Mouse (Mus musculus): Measurements from ENCODE around the gene Zmym6. TPM values are rescaled to one million over a fixed set of nuclear protein-coding genes. Genes with fewer than 3 reads are reported as not detected.
"Not testable (repeated sequence)": the region's sequence is repeated elsewhere in the genome, so short reads cannot be mapped to it uniquely, and the experiment has no call there.

The Zmym6 gene
- polyA plus RNA-seq, 1 experiment from 2014 or later = 27.7 TPM

GRCm38 (mm10) chr4:127091188-127091587, 14.0 kb downstream of the Zmym6 start:
- Histone ChIP-seq H3K4me3 (ENCODE audit: low read depth, low read length) (no peak overlapping the region), H3K9ac (replicated peaks; ENCODE audit: low read length) (no peak overlapping the region), H3K27ac (replicated peaks; ENCODE audit: low read depth, low read length) (no peak overlapping the region), H3K9me3 (replicated peaks; ENCODE audit: control insufficient read depth, low read length) (no peaks in the 10 kb centered on the region), H3K27me3 (ENCODE audit: control insufficient read depth, insufficient read depth, low read length) (no peaks in the 10 kb centered on the region), H3K36me3 (replicated peaks; ENCODE audit: control insufficient read depth, insufficient read depth, low read depth, low read length) (0 out of 2 replicates have a peak, but pooled peaks cover 2% of the 10 kb centered on the region), H3K4me1 (ENCODE audit: control insufficient read depth, insufficient read depth, low read length) (no peaks in the 10 kb centered on the region), H3K4me2 (ENCODE audit: low read depth, low read length) (no peak overlapping the region)
- ATAC-seq (replicated peaks; ENCODE audit: insufficient number of reproducible peaks, low FRiP score, low TSS enrichment, low read depth) (no peak), DNase-seq (ENCODE audit: low spot score) (no peak)
- WGBS = 74% methylated on average over 1 of the region's 1 CpGs

GRCm38 (mm10) chr4:127095090-127095489, 17.9 kb downstream of the Zmym6 start:
- Histone ChIP-seq H3K27ac (replicated peaks; ENCODE audit: low read depth, low read length) (no peak overlapping the region), H3K9ac (replicated peaks; ENCODE audit: low read length) (no peak overlapping the region), H3K4me3 (ENCODE audit: low read depth, low read length) (no peak overlapping the region), H3K4me1 (ENCODE audit: control insufficient read depth, insufficient read depth, low read length) (no peaks in the 10 kb centered on the region), H3K9me3 (replicated peaks; ENCODE audit: control insufficient read depth, low read length) (no peaks in the 10 kb centered on the region), H3K4me2 (ENCODE audit: low read depth, low read length) (no peak overlapping the region), H3K36me3 (replicated peaks; ENCODE audit: control insufficient read depth, insufficient read depth, low read depth, low read length) (0 out of 2 replicates have a peak, but pooled peaks cover 2% of the 10 kb centered on the region), H3K27me3 (ENCODE audit: control insufficient read depth, insufficient read depth, low read length) (no peaks in the 10 kb centered on the region)
- no peak for DNase-seq (ENCODE audit: low spot score)
- 88% methylated on average over 4 of the region's 4 CpGs for WGBS
- ATAC-seq (replicated peaks; ENCODE audit: insufficient number of reproducible peaks, low FRiP score, low TSS enrichment, low read depth) = no peak

- not testable (repeated sequence) for H3K4me1 ChIP-seq (ENCODE audit: control insufficient read depth, insufficient read depth, low read length); H3K27me3 ChIP-seq (ENCODE audit: control insufficient read depth, insufficient read depth, low read length); ATAC-seq (replicated peaks; ENCODE audit: insufficient number of reproducible peaks, low FRiP score, low TSS enrichment, low read depth); H3K9ac ChIP-seq (replicated peaks; ENCODE audit: low read length); H3K9me3 ChIP-seq (replicated peaks; ENCODE audit: control insufficient read depth, low read length); H3K4me3 ChIP-seq (ENCODE audit: low read depth, low read length); H3K27ac ChIP-seq (replicated peaks; ENCODE audit: low read depth, low read length); H3K4me2 ChIP-seq (ENCODE audit: low read depth, low read length); H3K36me3 ChIP-seq (replicated peaks; ENCODE audit: control insufficient read depth, insufficient read depth, low read depth, low read length); DNase-seq (ENCODE audit: low spot score)
- 93% methylated on average over 1 of the region's 2 CpGs for WGBS
Measured at GRCm38 (mm10) chr4:127099552-127099951, 22.4 kb downstream of the Zmym6 start.

- ATAC-seq (replicated peaks; ENCODE audit: insufficient number of reproducible peaks, low FRiP score, low TSS enrichment, low read depth) (no peak), DNase-seq (ENCODE audit: low spot score) (no peak)
- peaks cover 3% of the 10 kb centered on the region; the same call in 1 of the 2 replicates for H3K36me3 ChIP-seq (replicated peaks; ENCODE audit: control insufficient read depth, insufficient read depth, low read depth, low read length)
- WGBS = 91% methylated on average over 4 of the region's 4 CpGs
- H3K9me3 ChIP-seq (replicated peaks; ENCODE audit: control insufficient read depth, low read length) = no peaks in the 10 kb centered on the region
- no peak overlapping the region for H3K27ac ChIP-seq (replicated peaks; ENCODE audit: low read depth, low read length)
- H3K9ac ChIP-seq (replicated peaks; ENCODE audit: low read length) = no peak overlapping the region
- no peak overlapping the region for H3K4me3 ChIP-seq (ENCODE audit: low read depth, low read length)
- no peak overlapping the region for H3K4me2 ChIP-seq (ENCODE audit: low read depth, low read length)
- H3K4me1 ChIP-seq (ENCODE audit: control insufficient read depth, insufficient read depth, low read length) = no peaks in the 10 kb centered on the region
- no peaks in the 10 kb centered on the region for H3K27me3 ChIP-seq (ENCODE audit: control insufficient read depth, insufficient read depth, low read length)
Measured at GRCm38 (mm10) chr4:127107566-127107965, 30.4 kb downstream of the Zmym6 start.

- 76% methylated on average over 4 of the region's 4 CpGs for WGBS
- Histone ChIP-seq H3K27ac (replicated peaks; ENCODE audit: low read depth, low read length) (no peak overlapping the region), H3K4me1 (ENCODE audit: control insufficient read depth, insufficient read depth, low read length) (no peaks in the 10 kb centered on the region), H3K9ac (replicated peaks; ENCODE audit: low read length) (no peak overlapping the region), H3K36me3 (replicated peaks; ENCODE audit: control insufficient read depth, insufficient read depth, low read depth, low read length) (peaks cover 3% of the 10 kb centered on the region; the same call in 1 of the 2 replicates), H3K9me3 (replicated peaks; ENCODE audit: control insufficient read depth, low read length) (no peaks in the 10 kb centered on the region), H3K4me3 (ENCODE audit: low read depth, low read length) (no peak overlapping the region), H3K4me2 (ENCODE audit: low read depth, low read length) (no peak overlapping the region), H3K27me3 (ENCODE audit: control insufficient read depth, insufficient read depth, low read length) (no peaks in the 10 kb centered on the region)
- DNase-seq (ENCODE audit: low spot score) (no peak), ATAC-seq (replicated peaks; ENCODE audit: insufficient number of reproducible peaks, low FRiP score, low TSS enrichment, low read depth) (no peak)
Measured at GRCm38 (mm10) chr4:127110570-127110969, 33.4 kb downstream of the Zmym6 start.

- H3K27ac ChIP-seq (replicated peaks; ENCODE audit: low read depth, low read length) = no peak within 1 kb of the TSS
- ATAC-seq (replicated peaks; ENCODE audit: insufficient number of reproducible peaks, low FRiP score, low TSS enrichment, low read depth) (no peak), DNase-seq (ENCODE audit: low spot score) (no peak)
- H3K9ac ChIP-seq (replicated peaks; ENCODE audit: low read length) = no peak within 1 kb of the TSS
- H3K4me2 ChIP-seq (ENCODE audit: low read depth, low read length) = no peak within 1 kb of the TSS
- 95% methylated on average over 5 of the region's 5 CpGs for WGBS
- H3K4me1 ChIP-seq (ENCODE audit: control insufficient read depth, insufficient read depth, low read length) = no peaks in the 10 kb centered on the region
- H3K27me3 ChIP-seq (ENCODE audit: control insufficient read depth, insufficient read depth, low read length) = no peaks in the 10 kb centered on the region
- H3K4me3 ChIP-seq (ENCODE audit: low read depth, low read length) = no peak within 1 kb of the TSS
- H3K9me3 ChIP-seq (replicated peaks; ENCODE audit: control insufficient read depth, low read length) = no peaks in the 10 kb centered on the region
- H3K36me3 ChIP-seq (replicated peaks; ENCODE audit: control insufficient read depth, insufficient read depth, low read depth, low read length) = no peaks in the 10 kb centered on the region
Measured at GRCm38 (mm10) chr4:127123391-127123790, 46.2 kb downstream of the Zmym6 start, which contains the start of gene Tmem35b. Tmem35b (plus strand) TSS chr4:127123691.

- Histone ChIP-seq H3K4me3 (ENCODE audit: low read depth, low read length) (no peak overlapping the region), H3K4me1 (ENCODE audit: control insufficient read depth, insufficient read depth, low read length) (no peaks in the 10 kb centered on the region), H3K36me3 (replicated peaks; ENCODE audit: control insufficient read depth, insufficient read depth, low read depth, low read length) (no peaks in the 10 kb centered on the region), H3K27me3 (ENCODE audit: control insufficient read depth, insufficient read depth, low read length) (no peaks in the 10 kb centered on the region), H3K9ac (replicated peaks; ENCODE audit: low read length) (no peak overlapping the region), H3K9me3 (replicated peaks; ENCODE audit: control insufficient read depth, low read length) (no peaks in the 10 kb centered on the region), H3K27ac (replicated peaks; ENCODE audit: low read depth, low read length) (no peak overlapping the region), H3K4me2 (ENCODE audit: low read depth, low read length) (no peak overlapping the region)
- DNase-seq (ENCODE audit: low spot score) (no peak), ATAC-seq (replicated peaks; ENCODE audit: insufficient number of reproducible peaks, low FRiP score, low TSS enrichment, low read depth) (no peak)
- 89% methylated on average over 1 of the region's 1 CpGs for WGBS
Measured at GRCm38 (mm10) chr4:127124331-127124730, 47.1 kb downstream of the Zmym6 start.

GRCm38 (mm10) chr4:127125834-127126463, 48.8 kb downstream of the Zmym6 start:
- Histone ChIP-seq H3K27me3 (ENCODE audit: control insufficient read depth, insufficient read depth, low read length) (no peaks in the 10 kb centered on the region), H3K27ac (replicated peaks; ENCODE audit: low read depth, low read length) (no peak overlapping the region), H3K9ac (replicated peaks; ENCODE audit: low read length) (peak overlapping the region; percentile 65), H3K36me3 (replicated peaks; ENCODE audit: control insufficient read depth, insufficient read depth, low read depth, low read length) (no peaks in the 10 kb centered on the region), H3K4me2 (ENCODE audit: low read depth, low read length) (peak overlapping the region; percentile 46), H3K4me1 (ENCODE audit: control insufficient read depth, insufficient read depth, low read length) (no peaks in the 10 kb centered on the region), H3K4me3 (ENCODE audit: low read depth, low read length) (peak overlapping the region; percentile 58), H3K9me3 (replicated peaks; ENCODE audit: control insufficient read depth, low read length) (no peaks in the 10 kb centered on the region)
- under 1% methylated on average over 35 of the region's 35 CpGs for WGBS
- peak; percentile 95 for ATAC-seq (replicated peaks; ENCODE audit: insufficient number of reproducible peaks, low FRiP score, low TSS enrichment, low read depth)
- DNase-seq (ENCODE audit: low spot score) = peak; percentile 94
